Comparison of ENCODE assay signal across 8 mouse cellular contexts in the genomic region with DNA sequence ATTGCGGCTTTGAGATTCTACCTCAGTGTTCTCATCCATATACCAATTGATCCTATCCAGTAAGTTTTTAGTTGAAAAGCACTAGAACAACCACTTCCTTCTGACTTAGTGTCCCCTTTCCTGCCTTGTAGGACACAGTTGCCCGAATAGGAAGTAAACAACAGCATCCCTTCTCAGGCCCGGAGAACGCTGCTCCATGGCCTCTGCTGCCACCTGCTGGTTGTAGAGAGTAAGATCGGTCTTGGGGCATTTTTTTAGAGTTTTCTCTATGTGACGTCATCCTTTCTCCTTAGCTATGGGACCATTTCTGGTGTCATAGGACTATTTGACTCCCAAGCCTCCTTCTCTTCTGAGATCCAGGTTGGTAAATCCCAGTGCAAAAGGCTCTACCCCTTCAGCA. TPM values are rescaled to one million over a fixed set of nuclear protein-coding genes. Genes with fewer than 3 reads are reported as not detected.
DNase-seq lines count a peak whose midpoint lies in the region; ATAC-seq lines count a peak whose summit lies in the region.

No protein-coding gene starts in this region.

- 12% methylated on average over 6 of the region's 6 CpGs for WGBS in hindbrain, embryonic 10.5 days
- 15% methylated on average over 6 of the region's 6 CpGs for WGBS in hindbrain, embryonic 16.5 days
- 12% methylated on average over 6 of the region's 6 CpGs for WGBS in forebrain, embryonic 12.5 days

- DNase-seq in hindbrain, embryonic 10.5 days (ENCODE audit: low spot score): peak; percentile 80
- DNase-seq in c-Kit-negative CD71-positive TER-119-positive erythroid progenitor cells, embryonic 14.5 days (ENCODE audit: low read depth, low spot score): peak; percentile 66
- DNase-seq in left cerebral cortex, adult 11 months (ENCODE audit: low spot score): peak; percentile 67
- peak; percentile 78 to 88 for DNase-seq in lung, postnatal 4 days
- DNase-seq in spleen, adult 12 weeks (ENCODE audit: low spot score): peak; percentile 48

- H3K36me3 ChIP-seq in hindbrain, embryonic 10.5 days: no peaks in the 10 kb centered on the region
- H3K36me3 ChIP-seq in hindbrain, embryonic 16.5 days (ENCODE audit: control insufficient read depth, insufficient read depth, low read length): no peaks in the 10 kb centered on the region
- H3K36me3 ChIP-seq in forebrain, embryonic 12.5 days (replicated peaks): no peaks in the 10 kb centered on the region

- H3K27me3 ChIP-seq in hindbrain, embryonic 10.5 days (ENCODE audit: insufficient read depth, poor library complexity, severe bottlenecking): peaks cover 41% of the 10 kb centered on the region
- H3K27me3 ChIP-seq in hindbrain, embryonic 16.5 days (replicated peaks; ENCODE audit: control insufficient read depth, insufficient read depth, low read length): no peaks in the 10 kb centered on the region
- peaks cover 21% of the 10 kb centered on the region for H3K27me3 ChIP-seq in forebrain, embryonic 12.5 days

- H3K4me1 ChIP-seq in hindbrain, embryonic 10.5 days (replicated peaks): peaks cover 48% of the 10 kb centered on the region
- peaks cover 14% of the 10 kb centered on the region for H3K4me1 ChIP-seq in hindbrain, embryonic 16.5 days (ENCODE audit: control insufficient read depth, insufficient read depth, low read depth, low read length)
- peaks cover 32% of the 10 kb centered on the region for H3K4me1 ChIP-seq in forebrain, embryonic 12.5 days

- no peak for ATAC-seq in hindbrain, embryonic 16.5 days
- ATAC-seq in forebrain, embryonic 12.5 days (ENCODE audit: low FRiP score): peak; percentile 7; the same call in 1 of the 2 replicates
- peak; percentile 73 to 78; a peak in 3 of 4 replicates for ATAC-seq in hematopoietic stem cell, adult 5-6 weeks (replicated peaks in 1 of 2; ENCODE audit: insufficient read depth in 1 of 2, low FRiP score in 2 of 2, low TSS enrichment in 1 of 2, low read depth in 1 of 2, poor library complexity in 2 of 2, severe bottlenecking in 2 of 2)

- H3K9me3 ChIP-seq in hindbrain, embryonic 10.5 days: no peaks in the 10 kb centered on the region
- H3K9me3 ChIP-seq in hindbrain, embryonic 16.5 days (ENCODE audit: control insufficient read depth, low read length): no peaks in the 10 kb centered on the region
- H3K9me3 ChIP-seq in forebrain, embryonic 12.5 days: no peaks in the 10 kb centered on the region

- H3K4me2 ChIP-seq in hindbrain, embryonic 16.5 days (ENCODE audit: low read length): no peak overlapping the region
- no peak overlapping the region for H3K4me2 ChIP-seq in forebrain, embryonic 12.5 days

- H3K27ac ChIP-seq in hindbrain, embryonic 10.5 days: no peak overlapping the region
- H3K27ac ChIP-seq in hindbrain, embryonic 16.5 days (ENCODE audit: low read depth, low read length): no peak overlapping the region
- no peak overlapping the region for H3K27ac ChIP-seq in forebrain, embryonic 12.5 days

- H3K9ac ChIP-seq in hindbrain, embryonic 16.5 days (ENCODE audit: low read depth, low read length): no peak overlapping the region
- H3K9ac ChIP-seq in forebrain, embryonic 12.5 days: no peak overlapping the region

- H3K4me3 ChIP-seq in hindbrain, embryonic 10.5 days: no peak overlapping the region
- no peak overlapping the region for H3K4me3 ChIP-seq in hindbrain, embryonic 16.5 days (ENCODE audit: low read length)
- no peak overlapping the region for H3K4me3 ChIP-seq in forebrain, embryonic 12.5 days (replicated peaks)

RNA-seq across cellular contexts. Expression of gene Cdk18, which starts 16.3 kb away (rescaled TPM):
- 2.1 and 2.2 TPM in 2 replicates for polyA plus RNA-seq in hindbrain, embryonic 10.5 days (2016; fragmentation: Nextera tagmentation; extraction: Ambion mirVana)
- polyA plus RNA-seq in hindbrain, embryonic 16.5 days (2015; fragmentation: Nextera tagmentation; extraction: Ambion mirVana): 1.1 and 1.5 TPM in 2 replicates
- polyA plus RNA-seq in forebrain, embryonic 12.5 days (2016; fragmentation: Nextera tagmentation; extraction: Ambion mirVana): 0.56 and 1.0 TPM in 2 replicates
- total RNA-seq in hematopoietic stem cell, adult 5-6 weeks (2017): 4.5 and 6.4 TPM in 2 replicates

RNA-seq across cellular contexts. Expression of gene Lemd1, which starts 35.5 kb away (rescaled TPM):
- polyA plus RNA-seq in hindbrain, embryonic 10.5 days (2016; fragmentation: Nextera tagmentation; extraction: Ambion mirVana): 2.6 and 7.7 TPM in 2 replicates
- polyA plus RNA-seq in hindbrain, embryonic 16.5 days (2015; fragmentation: Nextera tagmentation; extraction: Ambion mirVana): 11.4 and 14.0 TPM in 2 replicates
- 12.3 and 14.7 TPM in 2 replicates for polyA plus RNA-seq in forebrain, embryonic 12.5 days (2016; fragmentation: Nextera tagmentation; extraction: Ambion mirVana)
- not detected in 2 replicates for total RNA-seq in hematopoietic stem cell, adult 5-6 weeks (2017)

RNA-seq across cellular contexts. Expression of gene AC124108.1, which starts 35.5 kb away (rescaled TPM):
- 1.6 and 2.8 TPM in 2 replicates for polyA plus RNA-seq in hindbrain, embryonic 10.5 days (2016; fragmentation: Nextera tagmentation; extraction: Ambion mirVana)
- 1.8 and 2.3 TPM in 2 replicates for polyA plus RNA-seq in hindbrain, embryonic 16.5 days (2015; fragmentation: Nextera tagmentation; extraction: Ambion mirVana)
- 5.0 and 5.7 TPM in 2 replicates for polyA plus RNA-seq in forebrain, embryonic 12.5 days (2016; fragmentation: Nextera tagmentation; extraction: Ambion mirVana)
- not detected in 2 replicates for total RNA-seq in hematopoietic stem cell, adult 5-6 weeks (2017)
